11 mouse cellular contexts compared by ENCODE assay signal in the genomic region with DNA sequence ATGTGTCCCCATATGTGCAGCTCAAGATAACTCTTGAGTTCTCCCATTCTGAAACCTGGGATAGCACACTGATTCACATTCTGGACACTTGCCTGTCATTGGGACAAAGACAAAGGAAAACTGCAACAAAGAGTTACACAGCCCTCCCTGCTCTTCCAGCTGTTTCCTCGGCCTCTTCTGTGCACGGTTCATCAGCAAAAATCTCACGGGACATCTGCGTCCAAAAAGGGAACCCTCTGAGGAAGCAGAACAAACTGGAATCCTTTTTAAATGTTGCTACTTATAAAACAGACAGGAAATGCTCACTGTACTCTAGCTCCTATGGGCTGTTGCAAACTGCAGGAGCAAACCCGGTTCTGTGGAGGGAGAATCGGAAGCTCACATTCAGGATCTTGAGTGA. TPM values are rescaled to one million over a fixed set of nuclear protein-coding genes. Genes with fewer than 3 reads are reported as not detected.
DNase-seq lines count a peak whose midpoint lies in the region; ATAC-seq and TF ChIP-seq lines count a peak whose summit lies in the region.
"Had no signal": no experiment of that assay in that cellular context is flagged by ENCODE, and none has a peak within 500 bp of the region (broad histone marks: within the 10 kb centered on the region; RNA-seq: fewer than 3 reads in every experiment).

No protein-coding gene starts in this region.

- WGBS in hindbrain, embryonic 11.5 days = 28% methylated on average over 6 of the region's 6 CpGs
- 14% methylated on average over 6 of the region's 6 CpGs for WGBS in hindbrain, embryonic 13.5 days
- WGBS in lung, postnatal 0 days = 30% methylated on average over 6 of the region's 6 CpGs

- no peaks in the 10 kb centered on the region; the same call in 1 of the 2 replicates for H3K4me1 ChIP-seq in hindbrain, embryonic 11.5 days (replicated peaks; ENCODE audit: control insufficient read depth, insufficient read depth, low read length)
- H3K4me1 ChIP-seq in hindbrain, embryonic 13.5 days (replicated peaks) = peaks cover 5% of the 10 kb centered on the region; the same call in 1 of the 2 replicates
- H3K4me1 ChIP-seq in lung, postnatal 0 days (ENCODE audit: insufficient read depth, low read depth, low read length) = peaks cover 4% of the 10 kb centered on the region; the same call in 1 of the 2 replicates

- TF ChIP-seq CTCF in lung, postnatal 0 days (IDR thresholded peaks at IDR 0.05) = no peak

- 0 out of 2 replicates have a peak overlapping the region, but pooled peaks have one; percentile 11 for H3K9ac ChIP-seq in hindbrain, embryonic 11.5 days (ENCODE audit: low read depth, low read length)
- no peak overlapping the region for H3K9ac ChIP-seq in hindbrain, embryonic 13.5 days
- H3K9ac ChIP-seq in lung, postnatal 0 days (replicated peaks; ENCODE audit: low read depth) = no peak overlapping the region
- H3K9ac ChIP-seq: liver, embryonic 14.5 days had no signal

- H3K9me3 ChIP-seq in hindbrain, embryonic 11.5 days (ENCODE audit: control insufficient read depth, low read length) = no peaks in the 10 kb centered on the region
- H3K9me3 ChIP-seq in hindbrain, embryonic 13.5 days = no peaks in the 10 kb centered on the region
- H3K9me3 ChIP-seq in lung, postnatal 0 days (ENCODE audit: low read length) = no peaks in the 10 kb centered on the region

- no peaks in the 10 kb centered on the region for H3K27me3 ChIP-seq in hindbrain, embryonic 11.5 days (ENCODE audit: control insufficient read depth, insufficient read depth, low read length)
- H3K27me3 ChIP-seq in hindbrain, embryonic 13.5 days = no peaks in the 10 kb centered on the region
- H3K27me3 ChIP-seq in lung, postnatal 0 days (replicated peaks; ENCODE audit: insufficient read depth, low read length) = no peaks in the 10 kb centered on the region

- DNase-seq in hindbrain, embryonic 11.5 days (ENCODE audit: low spot score) = peak; percentile 35
- peak; percentile 20 for DNase-seq in lung, postnatal 0 days (ENCODE audit: low spot score)
- DNase-seq in lung, adult 18-20 months = no peak
- peak; percentile 33 for DNase-seq in embryo, embryonic 10.5 days (ENCODE audit: low spot score)
- DNase-seq in heart, postnatal 14 days = peak; percentile 22 to 42
- DNase-seq in cerebellum, adult 11-12 months = no peak
- DNase-seq in thymus, postnatal 10 days (ENCODE audit: low spot score in 2 of 2) = no peak
- DNase-seq: cerebellum, postnatal 25 days had no signal

- no peaks in the 10 kb centered on the region for H3K36me3 ChIP-seq in hindbrain, embryonic 11.5 days (ENCODE audit: control insufficient read depth, insufficient read depth, low read length)
- H3K36me3 ChIP-seq in hindbrain, embryonic 13.5 days = no peaks in the 10 kb centered on the region
- no peaks in the 10 kb centered on the region for H3K36me3 ChIP-seq in lung, postnatal 0 days (ENCODE audit: insufficient read depth, low read length)

- H3K4me2 ChIP-seq in hindbrain, embryonic 11.5 days (replicated peaks; ENCODE audit: low read depth, low read length) = no peak overlapping the region
- H3K4me2 ChIP-seq in hindbrain, embryonic 13.5 days = no peak overlapping the region
- no peak overlapping the region for H3K4me2 ChIP-seq in lung, postnatal 0 days (replicated peaks; ENCODE audit: low read depth, low read length)

- no peak for TF ChIP-seq EP300 in lung, postnatal 0 days (IDR thresholded peaks at IDR 0.05)

- peak overlapping the region; percentile 51; the same call in 1 of the 2 replicates for H3K27ac ChIP-seq in hindbrain, embryonic 11.5 days (ENCODE audit: low read depth, low read length)
- H3K27ac ChIP-seq in hindbrain, embryonic 13.5 days = no peak overlapping the region
- peak overlapping the region; percentile 63 for H3K27ac ChIP-seq in lung, postnatal 0 days (ENCODE audit: low read length)
- H3K27ac ChIP-seq: liver, embryonic 14.5 days had no signal

- intact Hi-C loops in heart, postnatal 14 days (cut with DNase I) = no loop called here

- peak; percentile 67 for ATAC-seq in hindbrain, embryonic 11.5 days (ENCODE audit: low FRiP score)
- no peak for ATAC-seq in hindbrain, embryonic 13.5 days (ENCODE audit: low FRiP score)
- ATAC-seq in lung, postnatal 0 days = no peak

- H3K4me3 ChIP-seq in hindbrain, embryonic 11.5 days (ENCODE audit: low read depth, low read length) = no peak overlapping the region
- H3K4me3 ChIP-seq in hindbrain, embryonic 13.5 days = no peak overlapping the region
- no peak overlapping the region for H3K4me3 ChIP-seq in lung, postnatal 0 days (ENCODE audit: low read depth, low read length)

RNA-seq across cellular contexts. Expression of a gene that starts 13.3 kb away (rescaled TPM):
- polyA plus RNA-seq in hindbrain, embryonic 11.5 days (2014; fragmentation: Nextera tagmentation; extraction: Ambion mirVana) = 17.7 and 17.8 TPM in 2 replicates
- polyA plus RNA-seq in hindbrain, embryonic 13.5 days (2015; fragmentation: Nextera tagmentation; extraction: Ambion mirVana) = 5.1 and 5.9 TPM in 2 replicates
- 171 and 207 TPM in 2 replicates for polyA plus RNA-seq in lung, postnatal 0 days (2015; fragmentation: Nextera tagmentation; extraction: Ambion mirVana)
- total RNA-seq in heart, postnatal 14 days (2021) = 1 to 10 TPM in 1 of 2 experiments, under 1 TPM in 1; 0.45 to 1.1 TPM
- polyA plus RNA-seq: large intestine, adult 2 months had no signal

RNA-seq across cellular contexts. Expression of a gene that starts 53.6 kb away (rescaled TPM):
- 1.2 and 2.2 TPM in 2 replicates for polyA plus RNA-seq in hindbrain, embryonic 11.5 days (2014; fragmentation: Nextera tagmentation; extraction: Ambion mirVana)
- polyA plus RNA-seq in hindbrain, embryonic 13.5 days (2015; fragmentation: Nextera tagmentation; extraction: Ambion mirVana) = 2.1 and 2.4 TPM in 2 replicates
- 2.5 and 2.6 TPM in 2 replicates for polyA plus RNA-seq in lung, postnatal 0 days (2015; fragmentation: Nextera tagmentation; extraction: Ambion mirVana)
- under 1 TPM; 0.61 to 0.72 TPM for total RNA-seq in heart, postnatal 14 days (2021)

Comparison
In these comparisons a context has a peak if more than half of its experiments do, and no peak if none do; other contexts are left out.
1. DNase-seq: peak in hindbrain, embryonic 11.5 days (single experiment), lung, postnatal 0 days (single experiment), embryo, embryonic 10.5 days (single experiment) and heart, postnatal 14 days (2 of 2); none in lung, adult 18-20 months (0 of 2), cerebellum, adult 11-12 months (single experiment) and thymus, postnatal 10 days (0 of 2).